Mouse (Mus musculus) layer of hippocampus, postnatal 14 days (tissue): Measurements from ENCODE around the gene Cisd3. TPM values are rescaled to one million over a fixed set of nuclear protein-coding genes. Genes with fewer than 3 reads are reported as not detected.
"Not testable (repeated sequence)": the region's sequence is repeated elsewhere in the genome, so short reads cannot be mapped to it uniquely, and the experiment has no call there.

Source experiments
- DNase-seq, 2 experiments: peaks; one replicate each; pipeline ENCODE4 v3.0.0; 2021 to 2022; ENCODE audit warnings: low spot score in 2 of 2, mixed read lengths in 1 of 2
- total RNA-seq, 2 experiments: library from RNA; stranded (reverse); gene quantifications; 2 replicates each; pipeline ENCODE4 v1.2.3; 2021

Gene Cisd3
- total RNA-seq, 2 experiments from 2014 or later = 47.1 to 50.2 TPM

GRCm38 (mm10) chr11:97711200-97711900 is 25.7 kb downstream of the Cisd3 start:
- DNase-seq = no peak

- DNase-seq = no peak
Measured at GRCm38 (mm10) chr11:97712286-97712685, 26.7 kb downstream of the Cisd3 start.

GRCm38 (mm10) chr11:97713896-97714295 is 28.3 kb downstream of the Cisd3 start:
- DNase-seq = no peak

- DNase-seq = no peak
Measured at GRCm38 (mm10) chr11:97714356-97714755, 28.7 kb downstream of the Cisd3 start.

- DNase-seq = no peak
Measured at GRCm38 (mm10) chr11:97714784-97715760, 29.4 kb downstream of the Cisd3 start.

- no peak for DNase-seq
Measured at GRCm38 (mm10) chr11:97716021-97716420, 30.4 kb downstream of the Cisd3 start.

GRCm38 (mm10) chr11:97717369-97718280 is 32.0 kb downstream of the Cisd3 start:
- DNase-seq = no peak

GRCm38 (mm10) chr11:97718281-97718860 is 32.7 kb downstream of the Cisd3 start:
- no peak for DNase-seq

GRCm38 (mm10) chr11:97719041-97719440 is 33.4 kb downstream of the Cisd3 start:
- no peak for DNase-seq

GRCm38 (mm10) chr11:97721338-97721737 is 35.7 kb downstream of the Cisd3 start:
- DNase-seq = no peak

GRCm38 (mm10) chr11:97723709-97724108 is 38.1 kb downstream of the Cisd3 start:
- DNase-seq = no peak

- DNase-seq = no peak
Measured at GRCm38 (mm10) chr11:97728311-97728710, 42.7 kb downstream of the Cisd3 start.

GRCm38 (mm10) chr11:97728730-97729129 is 43.1 kb downstream of the Cisd3 start:
- DNase-seq = no peak

- no peak for DNase-seq
Measured at GRCm38 (mm10) chr11:97733689-97734088, 48.1 kb downstream of the Cisd3 start.

- DNase-seq = not testable (repeated sequence)
Measured at GRCm38 (mm10) chr11:97734810-97735209, 49.2 kb downstream of the Cisd3 start.

- no peak for DNase-seq
Measured at GRCm38 (mm10) chr11:97736645-97737044, 51.0 kb downstream of the Cisd3 start.

GRCm38 (mm10) chr11:97737600-97737999 is 52.0 kb downstream of the Cisd3 start:
- no peak for DNase-seq
